Mouse (Mus musculus): ENCODE data around the gene 4930568D16Rik. TPM values are rescaled to one million over a fixed set of nuclear protein-coding genes. Genes with fewer than 3 reads are reported as not detected.

4930568D16Rik gene
- total and polyA plus RNA-seq, 3 experiments: not detected

GRCm38 (mm10) chr2:35408409-35409110, 41.0 kb upstream of the 4930568D16Rik start:
- no peak overlapping the region for H3K9ac ChIP-seq (ENCODE audit: insufficient read depth, low read depth)
- no peak overlapping the region for H3K27ac ChIP-seq (ENCODE audit: insufficient read depth, low read depth)
- dilution Hi-C loops (cut with MboI; ENCODE audit: extremely low pct_ligation_motif_present, extremely low pct_unique_long_range_greater_than_20kb, low sequenced_read_pairs) (no loop called here), in situ Hi-C loops (cut with MboI; ENCODE audit: low pct_ligation_motif_present, low pct_unique_long_range_greater_than_20kb, low sequenced_read_pairs) (no loop called here)
- TF ChIP-seq MAZ (IDR thresholded peaks at IDR 0.05; ENCODE audit: low read depth, low read length) (no peak), POLR2A (IDR thresholded peaks at IDR 0.05; ENCODE audit: low read depth, low read length) (no peak), JUND (conservative IDR thresholded peaks at IDR 0.05; ENCODE audit: low read depth, low read length) (no peak), MAFK (IDR thresholded peaks at IDR 0.05; ENCODE audit: insufficient replicate concordance, low read length) (no peak), CHD1 (IDR thresholded peaks at IDR 0.05; ENCODE audit: low read depth, low read length) (no peak)
- H3K79me2 ChIP-seq (replicated peaks; ENCODE audit: control insufficient read depth, extremely low read depth, insufficient read depth, poor library complexity, severe bottlenecking): no peaks in the 10 kb centered on the region
- no peaks in the 10 kb centered on the region for H3K27me3 ChIP-seq (replicated peaks)
- H3K4me3 ChIP-seq (replicated peaks in 1 of 3; ENCODE audit: low read depth in 2 of 3, low read length in 2 of 3, poor library complexity in 1 of 3): no peak overlapping the region
- H3K9me3 ChIP-seq (replicated peaks; ENCODE audit: low read length): no peaks in the 10 kb centered on the region
- no peak overlapping the region for H3K4me2 ChIP-seq (ENCODE audit: insufficient read depth, low read depth, poor library complexity, severe bottlenecking)
- H3K36me3 ChIP-seq (replicated peaks in 1 of 2; ENCODE audit: control insufficient read depth in 1 of 2, insufficient read depth in 1 of 2, low read length in 1 of 2): peaks cover 71 to 91% of the 10 kb centered on the region in 2 experiments
- DNase-seq (ENCODE audit: extremely low read depth): no peak
- peaks cover 0 to 8% of the 10 kb centered on the region in 2 experiments; a peak in 2 of 4 replicates for H3K4me1 ChIP-seq (ENCODE audit: control insufficient read depth in 1 of 2, insufficient read depth in 2 of 2)

GRCm38 (mm10) chr2:35407878-35408277, 40.3 kb upstream of the 4930568D16Rik start:
- dilution Hi-C loops (cut with MboI; ENCODE audit: extremely low pct_ligation_motif_present, extremely low pct_unique_long_range_greater_than_20kb, low sequenced_read_pairs): no loop called here

GRCm38 (mm10) chr2:35407266-35407665, 39.7 kb upstream of the 4930568D16Rik start:
- in situ Hi-C loops (cut with MboI; ENCODE audit: low pct_ligation_motif_present, low pct_unique_long_range_greater_than_20kb, low sequenced_read_pairs) (no loop called here), dilution Hi-C loops (cut with MboI; ENCODE audit: extremely low pct_ligation_motif_present, extremely low pct_unique_long_range_greater_than_20kb, low sequenced_read_pairs) (no loop called here)
- Histone ChIP-seq H3K9me3 (replicated peaks; ENCODE audit: low read length) (no peaks in the 10 kb centered on the region), H3K27ac (ENCODE audit: insufficient read depth, low read depth) (no peak overlapping the region), H3K9ac (ENCODE audit: insufficient read depth, low read depth) (no peak overlapping the region), H3K4me3 (replicated peaks in 1 of 3; ENCODE audit: low read depth in 2 of 3, low read length in 2 of 3, poor library complexity in 1 of 3) (no peak overlapping the region), H3K4me1 (ENCODE audit: control insufficient read depth in 1 of 2, insufficient read depth in 2 of 2) (no peaks in the 10 kb centered on the region; a peak in 1 of 4 replicates), H3K4me2 (ENCODE audit: insufficient read depth, low read depth, poor library complexity, severe bottlenecking) (no peak overlapping the region), H3K79me2 (replicated peaks; ENCODE audit: control insufficient read depth, extremely low read depth, insufficient read depth, poor library complexity, severe bottlenecking) (no peaks in the 10 kb centered on the region), H3K27me3 (replicated peaks) (no peaks in the 10 kb centered on the region), H3K36me3 (replicated peaks in 1 of 2; ENCODE audit: control insufficient read depth in 1 of 2, insufficient read depth in 1 of 2, low read length in 1 of 2) (peaks cover 66 to 87% of the 10 kb centered on the region in 2 experiments)
- TF ChIP-seq EP300 (IDR thresholded peaks at IDR 0.05; ENCODE audit: low read length) (no peak), SMC3 (IDR thresholded peaks at IDR 0.05; ENCODE audit: low read depth, low read length) (no peak), RCOR1 (conservative IDR thresholded peaks at IDR 0.05; ENCODE audit: low read depth, low read length) (no peak), RAD21 (IDR thresholded peaks at IDR 0.05; ENCODE audit: low read depth, low read length) (no peak)
- no peak for DNase-seq (ENCODE audit: extremely low read depth)

More at GRCm38 (mm10) chr2:35407878-35408277, 40.3 kb upstream of the 4930568D16Rik start:
- no peak for DNase-seq (ENCODE audit: extremely low read depth)
- no peaks in the 10 kb centered on the region for H3K27me3 ChIP-seq (replicated peaks)
- in situ Hi-C loops (cut with MboI; ENCODE audit: low pct_ligation_motif_present, low pct_unique_long_range_greater_than_20kb, low sequenced_read_pairs): no loop called here
- H3K4me2 ChIP-seq (ENCODE audit: insufficient read depth, low read depth, poor library complexity, severe bottlenecking): no peak overlapping the region
- H3K9me3 ChIP-seq (replicated peaks; ENCODE audit: low read length): no peaks in the 10 kb centered on the region
- no peak for TF ChIP-seq ZKSCAN1 (IDR thresholded peaks at IDR 0.05; ENCODE audit: borderline replicate concordance, low read depth, low read length)
- no peak for TF ChIP-seq CHD2 (IDR thresholded peaks at IDR 0.05; ENCODE audit: low read length)
- no peak for TF ChIP-seq ZC3H11A (IDR thresholded peaks at IDR 0.05; ENCODE audit: low read depth, low read length)
- no peak for TF ChIP-seq CTCF (conservative IDR thresholded peaks at IDR 0.05 in 1 of 2, IDR thresholded peaks at IDR 0.05 in 1 of 2; ENCODE audit: low read depth in 2 of 2, low read length in 2 of 2)
- TF ChIP-seq RCOR1 (conservative IDR thresholded peaks at IDR 0.05; ENCODE audit: low read depth, low read length): no peak
- no peak for TF ChIP-seq GABPA (IDR thresholded peaks at IDR 0.05; ENCODE audit: insufficient replicate concordance, low read depth, low read length)
- no peak for TF ChIP-seq HCFC1 (IDR thresholded peaks at IDR 0.05; ENCODE audit: low read depth, low read length)
- no peak for TF ChIP-seq BHLHE40 (IDR thresholded peaks at IDR 0.05; ENCODE audit: low read depth, low read length)
- no peak for TF ChIP-seq USF1 (IDR thresholded peaks at IDR 0.05; ENCODE audit: low read depth, low read length)
- TF ChIP-seq ZNF384 (IDR thresholded peaks at IDR 0.05; ENCODE audit: low read depth, low read length): no peak
- no peak for TF ChIP-seq EP300 (IDR thresholded peaks at IDR 0.05; ENCODE audit: low read length)
- TF ChIP-seq MAX (IDR thresholded peaks at IDR 0.05; ENCODE audit: low read length): no peak
- no peak for TF ChIP-seq ZMIZ1 (IDR thresholded peaks at IDR 0.05; ENCODE audit: low read depth, low read length)
- TF ChIP-seq NRF1 (IDR thresholded peaks at IDR 0.05; ENCODE audit: low read depth, low read length): no peak
- TF ChIP-seq NELFE (IDR thresholded peaks at IDR 0.05; ENCODE audit: low read depth, low read length): no peak
- H3K36me3 ChIP-seq (replicated peaks in 1 of 2; ENCODE audit: control insufficient read depth in 1 of 2, insufficient read depth in 1 of 2, low read length in 1 of 2): peaks cover 66 to 87% of the 10 kb centered on the region in 2 experiments
- no peak overlapping the region for H3K4me3 ChIP-seq (replicated peaks in 1 of 3; ENCODE audit: low read depth in 2 of 3, low read length in 2 of 3, poor library complexity in 1 of 3)
- no peaks in the 10 kb centered on the region for H3K79me2 ChIP-seq (replicated peaks; ENCODE audit: control insufficient read depth, extremely low read depth, insufficient read depth, poor library complexity, severe bottlenecking)
- peaks cover 0 to 5% of the 10 kb centered on the region in 2 experiments; a peak in 1 of 4 replicates for H3K4me1 ChIP-seq (ENCODE audit: control insufficient read depth in 1 of 2, insufficient read depth in 2 of 2)
- H3K9ac ChIP-seq (ENCODE audit: insufficient read depth, low read depth): no peak overlapping the region
- H3K27ac ChIP-seq (ENCODE audit: insufficient read depth, low read depth): no peak overlapping the region

Data from CH12.LX (cell line).